Mouse (Mus musculus): ENCODE measurements around the gene Dpp6. TPM values are rescaled to one million over a fixed set of nuclear protein-coding genes. Genes with fewer than 3 reads are reported as not detected.
A peak's percentile ranks its signal among the peaks of the same experiment; 100 is the strongest.

Gene Dpp6
- total RNA-seq, 2 experiments from 2014 or later = 171 to 189 TPM

GRCm38 (mm10) chr5:27251361-27251760 lies 434.4 kb downstream of the Dpp6 start:
- no peak for DNase-seq (ENCODE audit: low spot score in 2 of 2)
- intact Hi-C loops (cut with DNase I) = no loop called here

- intact Hi-C loops (cut with DNase I) = no loop called here
- DNase-seq (ENCODE audit: low spot score in 2 of 2) = no peak
Observed at GRCm38 (mm10) chr5:27255247-27255646, 438.2 kb downstream of the Dpp6 start.

GRCm38 (mm10) chr5:27258636-27259035 lies 441.6 kb downstream of the Dpp6 start:
- intact Hi-C loops (cut with DNase I) = no loop called here
- DNase-seq (ENCODE audit: low spot score in 2 of 2) = no peak

GRCm38 (mm10) chr5:27261746-27262727 lies 445.0 kb downstream of the Dpp6 start:
- DNase-seq (ENCODE audit: low spot score in 2 of 2) = peak; percentile 79 to 86
- intact Hi-C loops (cut with DNase I) = loop anchor here (5.0 kb wide), 1 partner anchor 185 kb away; no protein-coding TSS in a partner anchor

GRCm38 (mm10) chr5:27262751-27263150 lies 445.7 kb downstream of the Dpp6 start:
- peak; percentile 25 to 30 for DNase-seq (ENCODE audit: low spot score in 2 of 2)
- intact Hi-C loops (cut with DNase I) = loop anchor here (5.0 kb wide), 1 partner anchor 185 kb away; no protein-coding TSS in a partner anchor

- no peak for DNase-seq (ENCODE audit: low spot score in 2 of 2)
- intact Hi-C loops (cut with DNase I) = no loop called here
Observed at GRCm38 (mm10) chr5:27265281-27265680, 448.3 kb downstream of the Dpp6 start.

GRCm38 (mm10) chr5:27271336-27271735 lies 454.3 kb downstream of the Dpp6 start:
- DNase-seq (ENCODE audit: low spot score in 2 of 2) = no peak
- intact Hi-C loops (cut with DNase I) = no loop called here

GRCm38 (mm10) chr5:27274781-27275395 lies 457.9 kb downstream of the Dpp6 start:
- DNase-seq (ENCODE audit: low spot score in 2 of 2) = no peak
- intact Hi-C loops (cut with DNase I) = no loop called here

- intact Hi-C loops (cut with DNase I) = no loop called here
- no peak for DNase-seq (ENCODE audit: low spot score in 2 of 2)
Observed at GRCm38 (mm10) chr5:27275871-27276270, 458.9 kb downstream of the Dpp6 start.

GRCm38 (mm10) chr5:27278120-27278645 lies 461.2 kb downstream of the Dpp6 start:
- DNase-seq (ENCODE audit: low spot score in 2 of 2) = no peak
- intact Hi-C loops (cut with DNase I) = no loop called here

GRCm38 (mm10) chr5:27286876-27287275 lies 469.9 kb downstream of the Dpp6 start:
- intact Hi-C loops (cut with DNase I) = no loop called here
- DNase-seq (ENCODE audit: low spot score in 2 of 2) = no peak

- intact Hi-C loops (cut with DNase I) = no loop called here
- DNase-seq (ENCODE audit: low spot score in 2 of 2) = no peak
Observed at GRCm38 (mm10) chr5:27291378-27291777, 474.4 kb downstream of the Dpp6 start.

- intact Hi-C loops (cut with DNase I) = no loop called here
- DNase-seq (ENCODE audit: low spot score in 2 of 2) = no peak
Observed at GRCm38 (mm10) chr5:27292236-27292635, 475.2 kb downstream of the Dpp6 start.

- intact Hi-C loops (cut with DNase I) = no loop called here
- no peak for DNase-seq (ENCODE audit: low spot score in 2 of 2)
Observed at GRCm38 (mm10) chr5:27304115-27304514, 487.1 kb downstream of the Dpp6 start.

GRCm38 (mm10) chr5:27306497-27307152 lies 489.6 kb downstream of the Dpp6 start:
- DNase-seq (ENCODE audit: low spot score in 2 of 2) = peak in 1 of 2 experiments; percentile 16
- intact Hi-C loops (cut with DNase I) = no loop called here

- intact Hi-C loops (cut with DNase I) = no loop called here
- DNase-seq (ENCODE audit: low spot score in 2 of 2) = no peak
Observed at GRCm38 (mm10) chr5:27310217-27310616, 493.2 kb downstream of the Dpp6 start.

GRCm38 (mm10) chr5:27316674-27317073 lies 499.7 kb downstream of the Dpp6 start:
- DNase-seq (ENCODE audit: low spot score in 2 of 2) = no peak
- intact Hi-C loops (cut with DNase I) = no loop called here

GRCm38 (mm10) chr5:27317264-27317663 lies 500.3 kb downstream of the Dpp6 start:
- DNase-seq (ENCODE audit: low spot score in 2 of 2) = peak; percentile 16 to 18
- intact Hi-C loops (cut with DNase I) = no loop called here

- no peak for DNase-seq (ENCODE audit: low spot score in 2 of 2)
- intact Hi-C loops (cut with DNase I) = no loop called here
Observed at GRCm38 (mm10) chr5:27317832-27318231, 500.8 kb downstream of the Dpp6 start.

- intact Hi-C loops (cut with DNase I) = no loop called here
- no peak for DNase-seq (ENCODE audit: low spot score in 2 of 2)
Observed at GRCm38 (mm10) chr5:27319731-27320130, 502.7 kb downstream of the Dpp6 start.
